Mouse (Mus musculus) gastrocnemius, adult 8-10 months (tissue): Measurements from ENCODE around the gene Pcnx3. TPM values are rescaled to one million over a fixed set of nuclear protein-coding genes. Genes with fewer than 3 reads are reported as not detected.

Source experiments
- DNase-seq, 2 experiments: peaks; one replicate each; pipeline ENCODE4 v3.0.0; 2022; ENCODE audit warnings: low spot score in 2 of 2
- total RNA-seq, 4 experiments: library from RNA; stranded (reverse); gene quantifications; 2 replicates each; pipeline ENCODE4 v1.2.4; 2022

The Pcnx3 gene
- 10 to 100 TPM; 11.8 to 15.2 (median 13.7) TPM for total RNA-seq

DNA sequence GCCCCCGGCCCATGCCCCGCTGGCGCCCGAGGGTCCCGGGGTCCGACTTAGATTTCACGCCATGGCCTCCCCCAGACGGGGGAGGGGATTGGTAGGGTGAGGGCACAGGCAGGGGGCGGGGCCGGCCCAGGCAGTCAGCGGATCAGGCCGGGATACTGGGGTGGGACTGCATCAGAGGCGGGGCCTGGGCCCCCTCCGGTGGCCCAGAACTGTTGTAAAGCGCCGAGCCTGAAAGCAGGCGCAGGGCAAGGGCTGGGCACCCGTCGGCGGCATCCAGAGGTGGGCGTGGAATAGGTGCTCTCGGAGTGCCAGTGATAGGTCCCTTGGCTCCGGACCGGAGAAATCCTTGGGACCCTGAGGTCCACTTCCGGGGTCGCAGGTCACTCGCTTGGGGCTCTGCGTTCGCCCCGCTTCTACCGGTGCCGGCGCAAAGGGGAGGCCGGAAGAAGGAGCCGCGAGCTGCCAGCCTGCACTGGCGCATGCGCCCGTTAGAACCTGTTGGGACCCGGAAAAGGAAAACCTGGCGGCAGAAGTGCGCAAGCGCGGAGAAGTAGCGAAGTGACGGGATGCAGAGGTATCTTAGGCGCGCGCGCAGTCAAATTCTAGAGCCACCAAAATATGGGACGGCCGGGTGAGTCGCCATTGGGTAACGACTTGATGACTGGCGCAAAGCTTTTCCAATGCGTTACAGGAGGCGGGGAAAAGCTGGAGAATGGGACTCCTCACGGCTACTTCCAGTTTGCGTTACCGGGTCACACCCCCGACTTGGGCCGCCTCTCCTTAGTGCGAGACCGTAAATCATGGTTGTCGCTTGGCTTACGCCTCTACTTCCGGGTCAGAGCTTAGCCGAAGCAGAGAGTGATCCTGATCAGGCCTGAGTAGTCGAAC, at the start of gene Pcnx3, which contains the start of gene Map3k11:
Gene Pcnx3 (minus strand): TSS at position 709 of the 888 bp plus-strand sequence.
Gene Map3k11 (plus strand): TSS at position 543 of the 888 bp plus-strand sequence.
- peak; percentile 92 to 97 for DNase-seq

DNA sequence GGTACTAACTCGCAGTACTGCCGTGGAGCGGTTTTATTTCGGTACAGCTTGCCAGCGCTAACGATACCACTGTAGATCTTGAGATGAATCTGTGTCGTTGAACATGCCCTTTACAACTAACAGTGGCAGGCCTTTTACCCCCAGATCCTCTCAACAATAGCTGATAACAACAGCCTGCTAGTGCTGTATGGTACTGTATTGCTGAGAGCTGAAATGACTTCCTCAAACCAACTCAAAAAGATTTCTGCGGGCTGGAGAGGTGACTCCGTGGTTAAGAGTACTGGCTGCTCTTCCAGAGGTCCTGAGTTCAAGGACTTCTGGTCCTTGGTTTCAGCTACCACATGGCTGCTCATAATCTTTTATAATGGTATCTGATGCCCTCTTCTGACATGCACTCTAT, 45.6 kb upstream of the Pcnx3 start:
- no peak for DNase-seq

GRCm38 (mm10) chr19:5731264-5731978, 42.7 kb upstream of the Pcnx3 start:
- peak; percentile 84 to 88 for DNase-seq

DNA sequence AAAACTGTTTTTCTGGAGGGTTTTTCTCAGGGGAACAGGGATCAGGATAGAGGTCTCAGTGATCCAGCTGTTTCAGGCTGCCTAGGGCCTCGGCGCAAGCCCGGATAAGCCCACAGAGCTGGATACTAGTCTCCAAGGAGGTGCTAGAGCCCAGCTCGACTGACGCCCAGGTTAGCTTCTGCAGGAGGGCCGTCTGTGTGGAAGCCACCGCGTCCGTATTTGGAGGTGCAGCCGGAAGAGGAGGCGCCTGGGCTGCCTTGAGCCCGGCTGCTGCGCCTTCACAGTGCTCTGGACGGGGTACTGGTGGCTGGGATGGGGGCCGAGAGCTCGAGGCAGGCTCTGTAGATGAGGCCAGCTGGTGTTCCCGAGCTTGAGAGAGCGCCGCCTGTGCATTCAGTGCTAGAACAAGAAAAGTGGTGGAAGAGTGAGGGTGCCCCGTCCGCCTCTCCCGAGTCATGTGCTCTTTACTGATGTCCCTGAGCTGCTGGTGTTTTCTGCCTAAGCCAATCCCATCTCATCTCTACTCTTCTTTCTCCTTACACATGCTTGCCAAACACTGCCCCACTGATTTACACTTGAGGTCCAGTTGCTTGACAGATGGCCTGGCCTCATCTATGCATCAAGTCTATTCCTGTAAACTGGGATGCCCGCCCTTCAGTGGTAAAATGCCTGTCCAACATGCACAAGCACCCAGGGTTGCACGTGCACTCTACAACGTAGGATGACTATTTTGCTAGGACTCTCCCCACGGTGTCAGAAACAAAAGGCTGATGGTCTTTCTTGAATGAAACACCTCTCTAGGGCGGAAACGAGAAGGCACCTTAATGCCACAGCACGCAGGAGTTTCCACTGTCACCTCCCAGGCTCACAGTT, 41.8 kb upstream of the Pcnx3 start:
- no peak for DNase-seq

DNA sequence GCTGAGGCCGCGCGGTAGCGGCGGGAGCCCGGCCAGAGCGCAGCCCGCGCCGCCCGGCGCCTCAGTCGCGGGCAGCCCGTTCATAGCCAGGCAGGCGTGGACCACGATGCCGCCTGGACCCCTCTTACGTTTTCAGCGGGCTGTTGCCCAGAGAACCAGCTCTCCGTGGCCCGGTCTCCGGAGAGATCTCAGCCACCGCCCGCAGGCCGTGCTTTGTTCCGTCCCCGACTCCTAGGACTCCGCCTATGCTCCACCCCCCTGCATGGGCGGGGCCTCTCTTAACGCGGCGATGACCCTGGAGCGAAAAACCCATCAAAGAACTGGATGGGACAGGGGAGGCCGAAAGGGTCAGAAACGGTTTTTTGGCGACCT, 40.7 kb upstream of the Pcnx3 start, which contains the start of gene Fam89b:
Gene Fam89b (minus strand): TSS at position 210 of the 372 bp plus-strand sequence.
- DNase-seq: peak; percentile 83 to 86

- DNase-seq: peak in 1 of 2 experiments; percentile 69
These were observed 40.1 kb upstream of the Pcnx3 start for GRCm38 (mm10) chr19:5728631-5729443.

- DNase-seq: peak; percentile 80 to 84
These were observed 39.0 kb upstream of the Pcnx3 start for GRCm38 (mm10) chr19:5727701-5728100.

GRCm38 (mm10) chr19:5726961-5727578, 38.4 kb upstream of the Pcnx3 start:
- no peak for DNase-seq

DNA sequence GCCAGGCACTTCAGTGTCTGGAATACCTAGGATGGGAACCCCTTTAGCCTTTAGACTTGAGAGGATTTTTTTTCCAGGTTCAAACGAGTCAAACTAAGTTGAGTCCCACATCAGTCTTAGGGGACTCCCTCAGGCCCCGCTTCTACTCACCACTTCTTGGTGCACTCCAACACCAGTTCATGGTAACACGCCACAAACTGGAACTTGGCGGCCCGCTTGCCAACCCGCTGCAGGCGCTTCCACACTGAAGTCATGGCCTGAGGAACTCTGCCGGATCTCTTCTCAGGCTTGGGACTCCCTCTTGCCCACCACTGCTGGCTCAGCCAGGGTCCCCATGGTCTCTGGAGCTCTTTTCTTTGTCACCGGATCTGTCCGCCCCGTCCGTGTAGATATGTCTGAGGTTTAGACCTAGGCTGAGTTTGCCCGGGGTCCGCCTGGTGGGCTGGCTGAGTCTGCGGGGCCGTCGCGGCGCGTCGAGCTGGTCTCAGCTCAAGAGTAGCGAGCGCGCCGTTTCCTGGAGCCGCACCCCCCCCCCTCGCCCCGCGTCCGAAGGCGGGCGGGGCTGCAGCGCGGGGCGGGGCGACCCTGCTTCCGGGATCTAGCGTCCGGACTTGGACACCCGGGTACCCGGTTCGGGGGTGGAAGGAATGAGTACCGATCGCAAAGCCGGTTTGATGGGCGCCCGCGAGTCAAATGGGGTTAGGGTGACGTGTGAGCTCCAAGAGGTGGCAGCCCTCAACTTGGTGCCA, 37.2 kb upstream of the Pcnx3 start, which contains the start of gene Ehbp1l1:
Gene Ehbp1l1 (minus strand): TSS at position 551 of the 749 bp plus-strand sequence.
- peak in 1 of 2 experiments; percentile 62 for DNase-seq

- DNase-seq: peak; percentile 96
These were observed 36.5 kb upstream of the Pcnx3 start for GRCm38 (mm10) chr19:5725029-5725707.

DNA sequence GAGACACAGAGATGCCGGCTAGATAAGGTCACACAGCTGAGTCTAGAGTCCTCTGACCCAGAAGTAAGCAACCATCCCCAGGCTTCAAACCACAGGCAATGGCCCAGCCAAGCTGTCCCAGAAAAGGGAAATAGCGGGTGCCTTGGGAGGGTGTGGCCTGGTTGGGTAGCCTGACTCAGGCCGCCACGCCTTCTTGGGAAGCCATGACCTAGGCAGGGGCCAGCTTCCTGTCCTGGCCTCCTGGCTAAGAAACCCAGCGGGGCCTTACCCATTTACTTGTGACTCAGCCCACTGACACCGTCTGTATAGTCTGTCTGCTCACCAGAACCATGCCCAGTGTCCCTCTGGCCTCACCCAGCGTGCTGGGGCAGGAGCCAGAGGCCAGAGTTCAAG, 35.8 kb upstream of the Pcnx3 start:
- DNase-seq: peak; percentile 88 to 93

- no peak for DNase-seq
These were observed 35.3 kb upstream of the Pcnx3 start for GRCm38 (mm10) chr19:5723934-5724548.

DNA sequence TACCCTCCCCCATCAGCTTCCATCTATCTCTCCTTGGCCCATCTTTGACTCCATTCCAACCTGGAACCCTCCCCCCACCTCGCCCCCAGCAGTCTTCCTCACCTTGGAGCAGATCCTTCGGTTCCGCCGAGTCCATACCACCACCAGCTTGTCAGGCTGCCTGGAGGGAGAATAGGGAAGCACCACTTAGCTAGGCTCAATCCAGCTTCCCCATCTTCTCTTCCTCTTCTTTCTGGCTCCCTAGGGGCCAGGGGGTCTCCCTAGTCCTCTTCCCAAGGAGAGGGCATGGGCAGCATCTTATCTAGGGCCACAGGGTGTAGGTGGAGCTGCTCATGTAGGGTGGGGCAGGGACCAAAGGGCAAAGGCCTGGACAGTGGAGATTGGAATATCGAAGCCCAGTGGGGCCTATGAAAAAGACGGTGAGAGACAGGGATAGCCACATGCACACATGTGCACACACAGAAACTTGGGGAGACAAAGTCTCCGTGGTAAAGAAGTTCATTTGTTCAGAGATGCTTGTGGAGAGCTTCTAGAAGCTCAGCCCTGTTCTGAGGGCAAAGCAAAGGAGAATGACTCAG, 34.2 kb upstream of the Pcnx3 start:
- DNase-seq: no peak

GRCm38 (mm10) chr19:5721233-5721632, 32.5 kb upstream of the Pcnx3 start:
- DNase-seq: no peak

- no peak for DNase-seq
These were observed 28.2 kb upstream of the Pcnx3 start for GRCm38 (mm10) chr19:5716955-5717354.

DNA sequence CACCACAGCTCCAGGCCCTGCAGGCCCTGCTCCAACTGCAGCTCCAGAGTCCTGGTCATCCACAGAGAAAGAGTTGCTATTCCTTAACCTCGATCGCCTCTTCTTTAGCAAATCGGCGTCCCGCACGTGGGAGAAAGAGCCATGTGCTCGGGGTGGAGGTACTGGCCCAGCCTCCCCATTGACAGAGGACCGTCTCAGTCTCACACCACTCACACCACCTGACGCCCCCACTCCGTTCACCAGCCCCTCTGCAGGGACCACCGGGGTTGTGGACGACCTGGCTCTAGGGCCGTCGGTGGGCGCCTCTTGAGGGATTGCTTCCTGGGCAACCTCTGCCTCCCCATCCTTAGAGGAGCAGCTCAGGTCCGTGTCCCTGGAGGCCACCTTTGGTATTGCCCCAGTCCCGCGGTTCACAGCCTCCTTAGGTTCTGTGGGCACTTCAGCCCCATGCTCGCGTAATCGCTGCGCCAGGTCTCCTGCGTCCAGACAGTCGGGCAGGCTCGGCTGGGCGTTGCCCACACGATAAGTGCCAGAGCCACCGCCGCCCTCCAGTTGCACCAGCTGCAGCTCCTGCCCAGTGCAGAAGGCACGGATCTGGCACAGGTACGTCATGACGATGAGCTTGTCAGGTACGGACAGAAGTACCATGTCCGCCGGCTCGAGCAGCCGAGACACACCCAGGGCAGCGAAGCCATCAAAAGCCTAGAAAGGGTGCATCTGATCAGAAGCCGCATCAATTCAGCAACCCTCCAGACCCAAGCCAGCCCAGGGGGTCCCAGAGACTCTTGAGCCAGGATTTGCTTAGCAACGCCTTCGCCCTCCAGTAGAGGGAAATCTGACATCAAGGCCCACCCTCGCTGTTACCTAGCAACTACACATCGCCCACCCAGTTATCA, 27.3 kb upstream of the Pcnx3 start:
- DNase-seq: no peak

GRCm38 (mm10) chr19:5713730-5714129, 25.0 kb upstream of the Pcnx3 start:
- DNase-seq: peak; percentile 77 to 84
